Mouse (Mus musculus) heart, embryonic 16.5 days (tissue): ENCODE measurements around the gene Lamc2. TPM values are rescaled to one million over a fixed set of nuclear protein-coding genes. Genes with fewer than 3 reads are reported as not detected.

ENCODE experiments used
- ATAC-seq: fragments of 200-750 bp; cut with Nextera tagmentation; replicated peaks from 2 replicates; pipeline ENCODE4 v1.8.0; 2017; ENCODE audit warnings: moderate number of reproducible peaks; ENCODE audit not compliant: insufficient read depth, low FRiP score; ENCODE audit errors: extremely low read depth
- H3K27ac ChIP-seq: fragments of 300-500 bp; sonication (generic); 2 replicates; pipeline ENCODE4 v1.5.1; 2014; ENCODE audit warnings: mild to moderate bottlenecking, low read length, control low read depth, moderate library complexity
- H3K27me3 ChIP-seq: fragments of 300-500 bp; sonication (generic); 2 replicates; pipeline ENCODE4 v1.6.1; 2014; ENCODE audit warnings: low read length, mixed read lengths; ENCODE audit not compliant: control insufficient read depth, insufficient read depth
- H3K36me3 ChIP-seq: fragments of 300-500 bp; sonication (generic); 2 replicates; pipeline ENCODE4 v1.6.1; 2014; ENCODE audit not compliant: control insufficient read depth, insufficient read depth
- H3K4me1 ChIP-seq: fragments of 300-500 bp; sonication (generic); 2 replicates; pipeline ENCODE4 v1.6.1; 2014; ENCODE audit warnings: low read length, mixed read lengths; ENCODE audit not compliant: control insufficient read depth, insufficient read depth
- H3K4me2 ChIP-seq: fragments of 300-500 bp; sonication (generic); 2 replicates; pipeline ENCODE4 v1.6.1; 2014; ENCODE audit warnings: low read depth, mild to moderate bottlenecking, control low read depth, low read length
- H3K4me3 ChIP-seq: fragments of 300-500 bp; sonication (generic); 2 replicates; pipeline ENCODE4 v1.5.1; 2014; ENCODE audit warnings: mild to moderate bottlenecking, control low read depth, low read length
- H3K9ac ChIP-seq: fragments of 300-500 bp; sonication (generic); 2 replicates; pipeline ENCODE4 v1.6.1; 2014; ENCODE audit warnings: low read length, control low read depth
- H3K9me3 ChIP-seq: fragments of 300-500 bp; sonication (generic); replicated peaks from 2 replicates; pipeline ENCODE4 v1.6.1; 2016; ENCODE audit warnings: low read length; ENCODE audit not compliant: control insufficient read depth
- WGBS: fragments of 180-500 bp; shearing (Covaris S2); extraction: QIAGEN DNeasy Blood & Tissue Kit; methylation state at CpG from one replicate; pipeline ENCODE4 v1.1.7; 2014; 5-methylcytosine and 5-hydroxymethylcytosine counted together
- polyA plus RNA-seq: library from polyadenylated mRNA; unstranded; fragments of >200 nt; fragmentation: Nextera tagmentation; extraction: Ambion mirVana; gene quantifications from 2 replicates; pipeline ENCODE4 v1.2.1, GENCODE M21; 2015

Lamc2 gene
- polyA plus RNA-seq, 1 experiment from 2014 or later: 8.8 TPM

DNA sequence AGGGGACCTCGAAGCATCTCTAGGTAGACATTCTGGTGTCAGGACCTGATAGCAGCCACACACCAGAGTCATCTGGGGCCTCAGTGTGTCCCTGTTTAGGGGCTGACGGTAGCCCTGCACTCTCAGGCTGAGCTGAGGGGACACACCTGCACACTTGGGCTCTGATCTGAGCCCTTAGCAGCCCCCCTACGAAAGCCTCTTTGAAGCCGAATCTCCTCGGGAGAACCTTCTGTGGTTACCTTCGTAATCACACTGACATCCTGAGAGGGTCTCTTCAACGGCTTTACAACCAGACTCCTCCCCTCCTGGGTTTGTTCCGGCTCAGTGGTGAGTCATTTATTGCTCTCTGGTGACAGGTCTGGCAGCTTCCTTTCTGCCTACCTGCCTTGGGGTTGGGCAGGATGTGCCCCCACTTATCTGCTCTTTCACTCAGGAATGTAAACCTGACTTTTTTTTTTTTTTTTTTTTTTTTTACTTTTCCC lies 45.5 kb downstream of the Lamc2 start:
- WGBS: 25% methylated on average over 8 of the region's 8 CpGs
- H3K36me3 ChIP-seq: no peaks in the 10 kb centered on the region
- H3K4me1 ChIP-seq: peaks cover 27% of the 10 kb centered on the region
- peak overlapping the region; percentile 12; the same call in 1 of the 2 replicates for H3K9ac ChIP-seq
- no peak overlapping the region for H3K4me3 ChIP-seq
- peak; percentile 64; the same call in 1 of the 2 replicates for ATAC-seq
- H3K9me3 ChIP-seq: no peaks in the 10 kb centered on the region
- H3K27ac ChIP-seq: peak overlapping the region; percentile 46
- H3K27me3 ChIP-seq: no peaks in the 10 kb centered on the region
- H3K4me2 ChIP-seq: no peak overlapping the region

DNA sequence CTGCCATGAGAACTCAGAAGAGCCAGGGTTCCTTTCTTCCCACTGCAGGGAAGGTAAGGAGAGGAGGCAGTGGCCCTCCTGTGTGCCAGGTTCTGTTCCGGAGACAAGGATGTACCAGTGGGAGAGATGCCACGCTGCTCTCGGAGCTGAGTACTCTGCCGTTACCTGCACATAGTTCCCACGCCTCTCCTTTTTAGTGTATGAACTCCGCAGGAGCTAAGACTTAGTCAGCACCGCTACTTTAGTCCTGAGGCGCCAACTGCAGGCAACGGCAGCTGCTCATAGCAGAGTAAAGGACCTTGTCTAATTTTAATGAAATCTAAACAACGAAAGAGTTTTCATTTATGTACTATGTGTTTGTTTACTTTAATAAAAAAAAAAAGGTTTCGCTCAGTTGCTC lies 46.0 kb downstream of the Lamc2 start:
- Histone ChIP-seq H3K27me3 (no peaks in the 10 kb centered on the region), H3K9ac (no peak overlapping the region), H3K4me3 (no peak overlapping the region), H3K4me2 (no peak overlapping the region), H3K4me1 (peaks cover 27% of the 10 kb centered on the region), H3K9me3 (no peaks in the 10 kb centered on the region), H3K36me3 (no peaks in the 10 kb centered on the region), H3K27ac (peak overlapping the region; percentile 46)
- 70% methylated on average over 11 of the region's 11 CpGs for WGBS
- ATAC-seq: no peak

DNA sequence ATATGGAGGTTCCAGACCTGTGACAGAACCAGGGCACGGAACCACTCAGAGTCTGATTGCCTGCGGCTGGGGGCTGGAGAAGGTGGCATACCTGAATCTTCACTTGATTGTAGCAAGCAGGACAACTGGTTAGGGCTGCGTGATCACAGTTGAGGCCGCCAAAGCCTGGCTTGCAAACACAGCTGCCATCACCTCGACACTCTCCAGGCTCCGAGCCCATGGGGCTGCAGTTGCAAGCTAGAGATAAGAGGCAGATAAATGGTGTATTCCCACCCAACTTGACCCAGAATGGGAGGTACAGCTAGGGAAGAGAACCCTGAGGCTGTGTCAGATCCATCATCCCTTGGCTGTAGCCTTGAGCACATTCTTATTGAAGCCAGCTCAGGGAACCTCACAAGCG lies 46.6 kb downstream of the Lamc2 start:
- WGBS: 37% methylated on average over 7 of the region's 7 CpGs
- no peaks in the 10 kb centered on the region for H3K36me3 ChIP-seq
- no peak overlapping the region for H3K4me3 ChIP-seq
- H3K4me2 ChIP-seq: no peak overlapping the region
- H3K9ac ChIP-seq: no peak overlapping the region
- peaks cover 31% of the 10 kb centered on the region for H3K4me1 ChIP-seq
- H3K27me3 ChIP-seq: no peaks in the 10 kb centered on the region
- H3K9me3 ChIP-seq: no peaks in the 10 kb centered on the region
- peak overlapping the region; percentile 26; the same call in 1 of the 2 replicates for H3K27ac ChIP-seq
- 0 out of 2 replicates have a peak, but pooled peaks have one; percentile 10 for ATAC-seq

DNA sequence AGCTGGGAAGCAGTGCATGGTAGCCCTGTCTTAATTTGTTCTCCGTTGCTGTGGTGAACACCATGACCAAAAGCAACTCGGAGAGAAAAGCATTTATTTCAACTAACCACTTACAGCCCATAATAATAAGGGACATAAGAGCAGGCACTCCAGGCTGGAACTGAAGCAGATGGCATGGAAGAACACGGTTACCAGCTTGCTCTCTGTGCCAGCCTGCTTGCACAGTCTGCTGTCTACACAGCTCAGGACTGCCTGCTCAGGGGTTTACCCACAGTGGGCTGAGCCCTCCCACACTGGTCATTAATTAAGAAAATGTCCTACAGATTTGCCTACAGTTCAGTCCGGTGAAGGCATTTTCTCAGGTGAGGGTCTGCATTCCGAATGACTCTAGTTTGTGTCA lies 47.8 kb downstream of the Lamc2 start:
- H3K4me2 ChIP-seq: no peak overlapping the region
- no peak overlapping the region for H3K27ac ChIP-seq
- H3K4me1 ChIP-seq: peaks cover 41% of the 10 kb centered on the region
- whole genome bisulfite sequencing: 82% methylated on average over 5 of the region's 5 CpGs
- no peaks in the 10 kb centered on the region for H3K9me3 ChIP-seq
- ATAC-seq: no peak
- no peaks in the 10 kb centered on the region for H3K36me3 ChIP-seq
- no peak overlapping the region for H3K9ac ChIP-seq
- no peaks in the 10 kb centered on the region for H3K27me3 ChIP-seq
- no peak overlapping the region for H3K4me3 ChIP-seq

DNA sequence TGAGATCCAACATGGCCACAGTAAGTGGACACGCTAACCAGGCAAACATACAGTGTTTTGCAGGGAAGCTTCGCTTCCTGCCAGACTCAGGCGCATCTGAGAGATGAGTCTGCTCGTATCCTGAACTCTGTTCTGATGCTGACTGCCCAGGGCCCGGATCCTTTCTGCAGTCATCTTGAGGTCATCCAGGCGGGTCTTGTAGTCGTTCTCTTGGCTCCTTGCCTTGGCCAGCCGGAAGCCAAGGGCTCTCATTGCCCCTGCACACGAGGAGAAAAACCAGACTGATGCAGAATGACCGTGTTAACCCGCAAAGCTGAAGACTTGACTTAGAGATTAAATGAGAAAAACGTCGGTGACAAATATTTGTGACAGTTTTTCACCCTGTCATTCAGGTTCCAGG lies 49.6 kb downstream of the Lamc2 start:
- H3K4me1 ChIP-seq: peaks cover 41% of the 10 kb centered on the region
- WGBS: 53% methylated on average over 13 of the region's 13 CpGs
- H3K36me3 ChIP-seq: no peaks in the 10 kb centered on the region
- no peaks in the 10 kb centered on the region for H3K27me3 ChIP-seq
- H3K4me3 ChIP-seq: no peak overlapping the region
- ATAC-seq: no peak
- no peak overlapping the region for H3K9ac ChIP-seq
- H3K27ac ChIP-seq: peak overlapping the region; percentile 16; the same call in 1 of the 2 replicates
- H3K4me2 ChIP-seq: no peak overlapping the region
- H3K9me3 ChIP-seq: no peaks in the 10 kb centered on the region

DNA sequence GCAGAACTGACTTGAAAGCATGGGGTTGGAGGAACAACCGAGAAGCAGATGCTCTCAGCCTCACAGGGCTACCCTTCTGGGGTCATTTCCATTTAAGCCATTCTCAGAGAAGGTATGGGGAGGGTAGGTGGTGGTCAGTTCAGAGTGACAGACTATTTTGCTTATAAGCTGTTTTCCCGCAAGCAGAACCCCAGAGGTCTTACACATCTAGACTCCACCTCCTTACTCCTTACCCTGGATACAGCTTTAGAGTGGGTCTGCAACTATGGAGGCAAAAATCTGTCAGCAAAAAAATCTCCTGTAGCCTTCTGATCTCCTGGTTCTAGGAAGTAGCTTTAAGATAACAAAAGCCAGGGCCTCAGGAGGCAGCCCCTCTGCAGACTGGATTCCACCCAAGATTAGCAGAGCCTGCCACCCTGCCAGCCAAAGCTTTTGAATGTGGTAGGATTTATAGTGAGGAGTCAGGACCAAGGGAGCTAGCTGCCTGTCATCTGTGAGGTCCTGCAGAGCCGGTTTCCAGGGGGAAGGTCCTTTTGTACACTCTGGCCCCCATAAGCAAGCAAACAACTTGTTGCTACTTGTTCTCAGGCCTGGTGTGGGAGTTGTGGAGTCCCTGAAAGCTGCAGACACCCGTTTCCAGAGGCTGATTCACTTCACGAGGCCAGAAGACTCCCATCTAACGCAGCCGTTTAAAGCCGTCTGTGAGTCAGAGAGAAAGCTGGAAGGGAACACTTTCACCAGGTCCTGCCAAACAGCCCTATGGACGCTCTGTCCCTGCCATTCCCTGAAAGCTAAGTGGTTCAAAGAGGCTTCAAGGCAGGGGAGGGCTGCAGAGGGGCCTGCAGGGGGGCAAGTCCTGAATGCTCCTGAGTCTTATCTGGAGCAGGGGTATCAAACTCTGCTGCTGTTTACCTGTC lies 52.1 kb downstream of the Lamc2 start:
- Histone ChIP-seq H3K4me2 (0 out of 2 replicates have a peak overlapping the region, but pooled peaks have one; percentile 2), H3K9ac (peak overlapping the region; percentile 55)
- WGBS: 17% methylated on average over 9 of the region's 9 CpGs

DNA sequence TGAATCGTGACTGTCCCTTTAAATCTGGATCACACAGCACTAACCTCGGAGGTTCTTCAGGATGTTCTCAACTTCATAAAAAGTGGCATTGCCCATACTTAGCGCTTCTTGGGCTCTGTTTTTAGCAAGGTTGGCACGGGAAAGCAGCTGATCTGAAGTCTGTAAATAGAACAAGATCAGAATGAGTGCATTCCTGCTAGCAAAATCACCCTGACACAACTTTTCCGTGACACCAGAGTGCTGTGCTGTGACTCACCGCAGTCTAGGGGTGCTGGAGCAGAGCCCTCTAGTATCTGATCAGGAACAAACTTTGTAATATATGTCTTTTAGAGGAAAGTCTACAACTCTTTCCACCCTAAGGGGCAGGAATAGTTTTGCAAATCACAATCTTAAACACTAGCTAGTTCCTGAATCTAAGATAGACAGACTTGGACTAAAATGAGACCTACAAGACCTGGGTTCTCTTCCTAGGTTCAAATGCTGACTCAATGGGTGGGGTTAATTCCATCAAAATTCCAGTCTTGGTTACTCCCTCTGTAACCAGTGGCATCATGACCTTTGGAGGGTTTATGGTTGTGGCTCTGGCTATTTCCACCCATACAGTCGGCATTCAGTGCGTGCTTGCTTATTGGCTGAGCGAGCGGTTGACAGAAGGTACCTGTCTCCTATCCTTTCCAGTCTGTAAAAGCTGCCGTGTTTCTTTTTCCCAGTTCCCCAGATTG lies 56.1 kb downstream of the Lamc2 start:
- peak overlapping the region; percentile 83 for H3K27ac ChIP-seq
- no peaks in the 10 kb centered on the region for H3K36me3 ChIP-seq
- H3K9me3 ChIP-seq: no peaks in the 10 kb centered on the region
- peak; percentile 71 for ATAC-seq
- WGBS: 49% methylated on average over 11 of the region's 11 CpGs
- peaks cover 37% of the 10 kb centered on the region for H3K4me1 ChIP-seq
- no peaks in the 10 kb centered on the region for H3K27me3 ChIP-seq
- no peak overlapping the region for H3K9ac ChIP-seq
- H3K4me3 ChIP-seq: no peak overlapping the region
- no peak overlapping the region for H3K4me2 ChIP-seq

More for the DNA sequence above, 52.1 kb downstream of the Lamc2 start:
- no peaks in the 10 kb centered on the region for H3K9me3 ChIP-seq
- H3K4me1 ChIP-seq: peaks cover 43% of the 10 kb centered on the region
- H3K27ac ChIP-seq: peak overlapping the region; percentile 82
- no peaks in the 10 kb centered on the region for H3K36me3 ChIP-seq
- H3K4me3 ChIP-seq: no peak overlapping the region
- H3K27me3 ChIP-seq: no peaks in the 10 kb centered on the region
- peak; percentile 34; the same call in 1 of the 2 replicates for ATAC-seq

DNA sequence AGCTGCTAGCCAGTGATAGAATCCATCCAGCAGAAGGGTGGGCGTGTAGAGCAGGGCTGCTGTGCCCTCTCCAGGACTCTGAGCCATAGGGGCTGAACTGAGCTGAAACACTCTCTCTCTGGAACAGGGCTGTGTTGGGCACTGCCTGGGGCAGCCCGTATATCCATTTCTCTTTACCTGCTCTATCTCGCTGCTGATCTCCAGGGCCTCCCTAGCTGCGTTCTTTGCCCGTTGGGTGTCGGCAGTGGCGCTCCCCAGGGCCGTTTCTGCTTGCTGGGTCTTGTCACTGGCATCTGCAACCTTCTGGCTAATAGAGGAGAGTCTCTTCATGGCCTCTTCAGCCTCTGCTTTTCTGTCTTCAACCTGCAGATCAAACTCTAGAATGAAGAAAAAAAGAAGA lies 57.5 kb downstream of the Lamc2 start:
- Histone ChIP-seq H3K4me2 (no peak overlapping the region), H3K9me3 (no peaks in the 10 kb centered on the region), H3K27me3 (no peaks in the 10 kb centered on the region), H3K9ac (no peak overlapping the region), H3K4me3 (no peak overlapping the region), H3K27ac (no peak overlapping the region), H3K4me1 (peaks cover 25% of the 10 kb centered on the region), H3K36me3 (0 out of 2 replicates have a peak, but pooled peaks cover 2% of the 10 kb centered on the region)
- WGBS: 80% methylated on average over 8 of the region's 8 CpGs
- no peak for ATAC-seq
